Mouse (Mus musculus): Measurements from ENCODE around the gene Ankrd35. TPM values are rescaled to one million over a fixed set of nuclear protein-coding genes. Genes with fewer than 3 reads are reported as not detected.

The Ankrd35 gene
- polyA plus RNA-seq (2014; fragmentation: Nextera tagmentation; extraction: Ambion mirVana) = 1.7 and 1.8 TPM in 2 replicates

DNA sequence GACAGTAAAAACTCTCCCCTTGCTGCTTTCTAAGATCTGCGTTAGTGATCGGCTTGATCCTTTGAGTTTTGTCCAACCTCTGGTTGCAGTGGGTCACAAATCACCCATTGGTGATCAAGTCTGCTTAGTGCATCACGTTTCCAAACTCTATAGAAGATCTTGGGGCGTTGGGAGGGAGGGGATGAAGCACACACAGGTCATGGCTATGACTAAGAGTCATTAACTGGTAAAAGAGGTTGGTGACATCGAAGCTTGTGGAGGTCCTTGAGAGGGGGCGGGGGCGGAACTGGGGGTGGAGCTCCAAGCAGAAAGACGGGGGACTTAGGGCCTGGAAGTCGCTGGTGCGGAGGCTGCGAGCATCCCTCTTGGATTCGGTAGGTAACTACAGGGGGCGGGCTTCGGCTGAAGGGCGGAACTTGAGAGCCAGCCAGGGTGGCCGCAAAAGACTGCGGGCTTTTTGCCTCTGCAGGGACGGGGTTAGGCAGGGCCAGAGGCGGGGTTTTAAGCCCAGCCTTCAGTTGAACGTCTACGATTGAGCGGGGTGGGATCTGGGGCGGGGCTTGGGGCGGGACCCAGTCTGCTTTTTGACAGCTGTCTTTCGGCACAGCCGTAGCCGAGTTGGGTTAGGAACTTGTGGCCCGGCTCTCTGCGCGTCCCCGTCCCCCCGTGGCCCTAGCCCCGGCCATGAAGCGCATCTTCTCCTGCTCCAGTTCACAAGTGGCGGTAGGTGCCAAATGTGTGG lies at the start of gene Ankrd35:
Ankrd35 (plus strand) TSS at position 405 of the 742 bp plus-strand sequence.
- no peaks in the 10 kb centered on the region for H3K36me3 ChIP-seq (replicated peaks; ENCODE audit: control insufficient read depth, insufficient read depth)
- H3K9ac ChIP-seq = peak within 1 kb of the TSS; percentile 36; the same call in 1 of the 2 replicates
- H3K4me3 ChIP-seq (replicated peaks; ENCODE audit: low read length) = peak within 1 kb of the TSS; percentile 39
- peak; percentile 94 for ATAC-seq (ENCODE audit: low FRiP score)
- DNase-seq (ENCODE audit: low spot score) = peak; percentile 67
- no peak within 1 kb of the TSS for H3K27ac ChIP-seq
- no peaks in the 10 kb centered on the region; the same call in 1 of the 2 replicates for H3K4me1 ChIP-seq (replicated peaks; ENCODE audit: control insufficient read depth, insufficient read depth, low read length)
- WGBS = 5% methylated on average over 35 of the region's 35 CpGs
- no peaks in the 10 kb centered on the region for H3K9me3 ChIP-seq (ENCODE audit: control insufficient read depth, low read length)
- peaks cover 9% of the 10 kb centered on the region; the same call in 1 of the 2 replicates for H3K27me3 ChIP-seq (ENCODE audit: control insufficient read depth, insufficient read depth, low read length)
- peak within 1 kb of the TSS; percentile 59 for H3K4me2 ChIP-seq (replicated peaks)

DNA sequence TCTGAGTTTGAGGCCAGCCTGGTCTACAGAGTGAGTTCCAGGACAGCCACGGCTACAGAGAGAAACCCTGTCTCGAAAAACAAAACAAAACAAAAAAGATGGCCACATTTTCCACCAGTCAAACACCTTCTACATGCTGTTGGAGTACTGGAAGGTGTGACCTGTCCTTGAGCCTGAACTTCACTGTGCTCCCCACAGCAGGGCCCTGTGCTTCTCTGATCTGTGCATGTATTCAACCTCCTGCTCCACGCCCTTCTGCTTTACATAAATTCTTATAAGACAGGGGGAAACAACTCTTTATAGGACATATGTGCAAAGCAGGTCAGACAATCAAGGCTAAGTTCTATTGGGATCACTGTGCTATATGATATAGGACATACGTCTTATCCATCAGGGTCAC lies 46.7 kb upstream of the Ankrd35 start:
- no peak overlapping the region for H3K27ac ChIP-seq
- H3K4me1 ChIP-seq (replicated peaks; ENCODE audit: control insufficient read depth, insufficient read depth, low read length) = no peaks in the 10 kb centered on the region
- H3K4me2 ChIP-seq (replicated peaks) = no peak overlapping the region
- no peak for DNase-seq (ENCODE audit: low spot score)
- 94% methylated on average over 4 of the region's 4 CpGs for WGBS
- H3K36me3 ChIP-seq (replicated peaks; ENCODE audit: control insufficient read depth, insufficient read depth) = peaks cover 80% of the 10 kb centered on the region
- no peak overlapping the region for H3K4me3 ChIP-seq (replicated peaks; ENCODE audit: low read length)
- H3K9me3 ChIP-seq (ENCODE audit: control insufficient read depth, low read length) = no peaks in the 10 kb centered on the region
- no peak overlapping the region for H3K9ac ChIP-seq
- no peaks in the 10 kb centered on the region for H3K27me3 ChIP-seq (ENCODE audit: control insufficient read depth, insufficient read depth, low read length)
- ATAC-seq (ENCODE audit: low FRiP score) = no peak

DNA sequence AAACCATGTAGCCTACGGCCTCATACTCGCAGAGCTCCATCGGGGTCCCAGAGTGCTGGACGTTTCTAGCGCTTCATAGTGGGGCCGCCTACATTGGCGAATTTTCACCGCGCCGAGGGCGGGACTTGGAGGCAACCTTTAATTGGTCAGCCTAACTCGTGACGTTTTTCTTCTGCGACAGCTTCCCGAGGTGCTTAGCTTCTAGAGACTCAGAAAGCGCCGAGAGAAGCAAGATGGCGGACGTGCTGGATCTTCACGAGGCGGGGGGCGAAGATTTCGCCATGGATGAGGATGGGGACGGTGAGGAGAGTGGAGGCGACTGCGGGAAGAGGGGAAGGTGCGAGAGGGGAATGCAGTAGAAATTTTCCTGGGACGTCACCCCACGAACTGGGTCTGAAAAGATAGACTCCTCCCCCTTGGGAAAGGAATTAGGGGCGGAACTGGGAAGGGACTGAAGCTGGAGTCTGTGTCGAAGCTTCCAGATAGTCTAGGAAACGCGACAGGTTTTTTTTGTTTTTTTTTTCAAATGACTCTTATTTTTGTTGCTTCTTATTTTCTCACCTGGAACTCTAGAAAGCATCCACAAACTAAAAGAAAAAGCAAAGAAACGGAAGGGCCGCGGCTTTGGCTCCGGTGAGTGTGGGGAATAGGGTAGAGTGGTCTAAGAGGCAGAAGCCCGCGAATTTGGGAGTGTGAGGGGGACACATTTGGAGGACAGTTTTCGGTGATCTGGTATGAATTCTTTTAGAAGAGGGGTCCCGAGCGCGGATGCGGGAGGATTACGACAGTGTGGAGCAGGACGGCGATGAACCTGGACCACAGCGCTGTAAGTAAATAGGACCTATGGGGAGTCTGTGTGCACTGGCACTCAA lies 40.0 kb upstream of the Ankrd35 start, which contains the start of gene Rbm8a:
Rbm8a (plus strand) TSS at position 205 of the 872 bp plus-strand sequence.
- no peaks in the 10 kb centered on the region for H3K9me3 ChIP-seq (ENCODE audit: control insufficient read depth, low read length)
- DNase-seq (ENCODE audit: low spot score) (peak; percentile 100), ATAC-seq (ENCODE audit: low FRiP score) (peak; percentile 95)
- H3K36me3 ChIP-seq (replicated peaks; ENCODE audit: control insufficient read depth, insufficient read depth) = peaks cover 52% of the 10 kb centered on the region
- H3K4me2 ChIP-seq (replicated peaks) = peak within 1 kb of the TSS; percentile 87
- H3K27ac ChIP-seq = peak within 1 kb of the TSS; percentile 69
- peaks cover 15% of the 10 kb centered on the region for H3K4me1 ChIP-seq (replicated peaks; ENCODE audit: control insufficient read depth, insufficient read depth, low read length)
- no peaks in the 10 kb centered on the region for H3K27me3 ChIP-seq (ENCODE audit: control insufficient read depth, insufficient read depth, low read length)
- WGBS = 1% methylated on average over 48 of the region's 48 CpGs
- H3K4me3 ChIP-seq (replicated peaks; ENCODE audit: low read length) = peak within 1 kb of the TSS; percentile 56
- H3K9ac ChIP-seq = peak within 1 kb of the TSS; percentile 73

DNA sequence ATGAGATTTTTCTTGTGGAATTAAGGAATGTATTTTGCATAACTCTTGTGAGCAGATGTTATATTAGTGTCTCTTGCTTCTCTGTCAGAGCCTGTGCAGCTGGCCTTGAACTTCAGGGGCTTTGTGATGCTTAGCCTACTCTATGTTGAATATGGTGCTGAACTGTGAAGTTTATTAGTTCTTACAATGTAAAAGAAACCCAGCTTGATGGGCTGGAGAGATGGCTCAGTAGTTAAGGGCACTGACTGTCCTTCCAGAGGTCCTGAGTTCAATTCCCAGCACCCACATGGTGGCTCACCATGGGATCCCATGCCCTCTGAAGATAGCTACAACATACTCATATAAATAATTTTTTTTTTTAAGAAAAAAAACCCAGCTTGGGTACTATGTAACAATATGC lies 37.9 kb upstream of the Ankrd35 start:
- Histone ChIP-seq H3K4me1 (replicated peaks; ENCODE audit: control insufficient read depth, insufficient read depth, low read length) (peaks cover 24% of the 10 kb centered on the region), H3K9ac (no peak overlapping the region), H3K27ac (no peak overlapping the region), H3K27me3 (ENCODE audit: control insufficient read depth, insufficient read depth, low read length) (no peaks in the 10 kb centered on the region), H3K4me2 (replicated peaks) (no peak overlapping the region), H3K4me3 (replicated peaks; ENCODE audit: low read length) (no peak overlapping the region), H3K9me3 (ENCODE audit: control insufficient read depth, low read length) (no peaks in the 10 kb centered on the region), H3K36me3 (replicated peaks; ENCODE audit: control insufficient read depth, insufficient read depth) (peaks cover 38% of the 10 kb centered on the region)
- no peak for DNase-seq (ENCODE audit: low spot score)
- no peak for ATAC-seq (ENCODE audit: low FRiP score)

DNA sequence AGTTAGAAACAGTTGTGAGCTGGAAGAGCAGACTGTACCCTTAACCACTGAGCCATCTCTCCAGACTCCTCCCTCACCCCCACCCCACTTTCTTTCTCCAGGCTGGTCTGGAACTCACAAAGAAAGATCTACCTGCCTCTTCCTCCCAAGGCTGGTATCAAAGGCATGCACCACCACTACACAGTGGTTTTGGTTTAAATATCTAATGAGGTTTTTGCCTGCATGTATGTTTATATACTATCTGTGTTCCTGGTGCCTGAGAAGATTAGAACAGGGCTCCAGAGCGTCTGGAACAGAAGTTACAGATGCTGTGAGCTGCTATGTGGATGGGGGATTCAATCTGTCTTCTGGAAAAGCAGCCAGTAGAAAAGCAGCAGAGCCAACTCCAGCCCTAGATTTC lies 35.9 kb upstream of the Ankrd35 start:
- Histone ChIP-seq H3K9ac (no peak overlapping the region), H3K4me3 (replicated peaks; ENCODE audit: low read length) (no peak overlapping the region), H3K9me3 (ENCODE audit: control insufficient read depth, low read length) (no peaks in the 10 kb centered on the region), H3K4me2 (replicated peaks) (no peak overlapping the region), H3K27ac (no peak overlapping the region), H3K27me3 (ENCODE audit: control insufficient read depth, insufficient read depth, low read length) (no peaks in the 10 kb centered on the region), H3K4me1 (replicated peaks; ENCODE audit: control insufficient read depth, insufficient read depth, low read length) (peaks cover 24% of the 10 kb centered on the region), H3K36me3 (replicated peaks; ENCODE audit: control insufficient read depth, insufficient read depth) (peaks cover 53% of the 10 kb centered on the region)
- ATAC-seq (ENCODE audit: low FRiP score) = no peak
- 73% methylated on average over 1 of the region's 1 CpGs for WGBS
- DNase-seq (ENCODE audit: low spot score) = no peak

DNA sequence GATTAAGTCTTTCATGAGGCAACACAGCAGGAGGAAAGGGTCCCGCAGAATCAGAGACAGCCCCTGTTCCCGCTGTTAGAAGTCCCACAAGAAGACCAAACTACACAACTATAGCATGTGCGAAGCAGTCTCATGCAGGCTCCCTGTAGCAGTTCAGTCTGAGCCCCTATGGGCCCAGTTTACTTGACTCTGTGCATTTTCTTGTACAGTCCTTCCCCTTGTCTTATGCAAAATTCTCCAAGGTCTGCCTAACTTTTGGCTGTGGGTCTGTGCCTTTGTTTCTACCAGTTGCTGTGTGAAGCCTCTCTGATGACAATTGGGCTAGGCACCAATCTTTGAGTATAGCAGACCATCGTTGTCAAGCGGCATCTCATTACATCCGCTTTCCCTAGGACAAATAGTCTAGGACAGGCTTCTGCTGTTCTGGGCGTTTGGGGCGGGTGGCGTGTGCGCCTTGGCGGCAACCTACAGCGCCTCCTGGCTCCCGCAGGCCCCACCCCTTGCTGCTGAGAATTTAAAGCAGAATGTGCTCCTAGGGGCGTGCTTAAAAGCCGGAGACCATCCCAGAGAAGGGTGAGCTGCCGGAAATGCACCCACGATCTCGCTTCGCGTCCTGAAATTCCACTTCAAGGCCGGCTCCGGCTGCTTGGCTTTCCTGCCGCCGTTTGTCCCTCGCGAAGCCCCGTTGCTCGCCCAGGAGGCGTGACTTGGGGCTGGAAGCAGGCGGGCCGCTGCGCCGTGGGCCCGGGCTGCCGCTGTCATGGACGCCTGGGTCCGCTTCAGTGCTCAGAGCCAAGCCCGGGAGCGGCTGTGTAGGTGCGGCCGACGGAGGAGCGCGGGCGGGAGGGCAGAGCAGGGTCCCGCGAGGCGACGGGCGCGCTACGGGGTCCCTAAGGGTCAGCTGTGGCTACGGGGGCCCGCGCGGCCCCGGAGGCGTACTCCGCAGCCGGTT lies 34.7 kb upstream of the Ankrd35 start, which contains the start of the genes Pex11b and Gm42957:
Pex11b (plus strand) TSS at position 449 of the 952 bp plus-strand sequence.
Gm42957 (plus strand) TSS at position 547 of the 952 bp plus-strand sequence.
- 2% methylated on average over 60 of the region's 60 CpGs for WGBS
- peaks cover 24% of the 10 kb centered on the region for H3K4me1 ChIP-seq (replicated peaks; ENCODE audit: control insufficient read depth, insufficient read depth, low read length)
- H3K27ac ChIP-seq = peak within 1 kb of the TSS; percentile 80
- no peaks in the 10 kb centered on the region for H3K27me3 ChIP-seq (ENCODE audit: control insufficient read depth, insufficient read depth, low read length)
- H3K4me2 ChIP-seq (replicated peaks) = peak within 1 kb of the TSS; percentile 88
- H3K9me3 ChIP-seq (ENCODE audit: control insufficient read depth, low read length) = no peaks in the 10 kb centered on the region
- peaks cover 62% of the 10 kb centered on the region for H3K36me3 ChIP-seq (replicated peaks; ENCODE audit: control insufficient read depth, insufficient read depth)
- peak; percentile 75 for DNase-seq (ENCODE audit: low spot score)
- peak within 1 kb of the TSS; percentile 87 for H3K4me3 ChIP-seq (replicated peaks; ENCODE audit: low read length)
- peak within 1 kb of the TSS; percentile 98 for H3K9ac ChIP-seq
- peak; percentile 85 for ATAC-seq (ENCODE audit: low FRiP score)

DNA sequence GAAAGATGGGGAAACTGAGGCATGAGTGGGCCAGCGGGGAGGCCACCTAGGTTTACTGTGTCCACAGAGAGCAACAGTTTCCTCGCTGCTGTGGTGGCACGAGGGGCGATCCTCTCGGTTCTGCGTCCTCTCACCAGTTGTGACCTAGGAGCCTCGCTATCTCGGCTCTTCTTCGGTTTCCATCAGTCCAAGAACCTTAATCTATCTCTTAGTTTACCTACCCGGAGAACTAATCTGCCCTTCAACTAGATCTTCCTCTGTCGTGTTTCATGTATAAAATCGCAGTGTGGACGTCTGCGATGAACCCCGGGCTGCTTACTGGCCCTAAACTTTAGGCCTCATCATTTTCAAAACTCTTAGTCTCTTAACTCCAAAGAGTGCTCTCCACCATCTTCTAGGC lies 34.0 kb upstream of the Ankrd35 start:
- Histone ChIP-seq H3K4me3 (replicated peaks; ENCODE audit: low read length) (peak overlapping the region; percentile 87), H3K27ac (peak overlapping the region; percentile 80), H3K9me3 (ENCODE audit: control insufficient read depth, low read length) (no peaks in the 10 kb centered on the region), H3K4me1 (replicated peaks; ENCODE audit: control insufficient read depth, insufficient read depth, low read length) (peaks cover 17% of the 10 kb centered on the region), H3K27me3 (ENCODE audit: control insufficient read depth, insufficient read depth, low read length) (no peaks in the 10 kb centered on the region), H3K4me2 (replicated peaks) (peak overlapping the region; percentile 88), H3K9ac (peak overlapping the region; percentile 98), H3K36me3 (replicated peaks; ENCODE audit: control insufficient read depth, insufficient read depth) (peaks cover 66% of the 10 kb centered on the region)
- DNase-seq (ENCODE audit: low spot score) (no peak), ATAC-seq (ENCODE audit: low FRiP score) (no peak)
- 11% methylated on average over 15 of the region's 15 CpGs for WGBS

DNA sequence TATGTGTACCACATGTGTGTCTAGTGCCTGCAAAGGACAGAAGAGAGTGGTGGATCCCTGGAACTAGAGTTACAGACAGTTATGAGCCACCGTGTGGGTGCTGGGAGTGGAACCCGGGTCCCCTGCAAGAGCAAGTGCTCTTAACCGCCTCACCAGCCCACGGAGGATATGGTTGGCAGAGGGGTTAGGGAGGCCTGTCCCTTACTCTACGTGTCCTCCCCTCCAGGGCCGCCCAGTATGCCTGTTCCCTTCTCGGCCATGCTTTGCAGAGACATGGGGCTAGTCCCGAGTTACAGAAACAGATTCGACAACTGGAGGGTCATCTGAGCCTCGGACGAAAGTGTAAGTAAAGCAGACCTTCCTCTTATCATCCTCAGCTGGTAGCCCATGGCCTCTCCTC lies 33.5 kb upstream of the Ankrd35 start:
- Histone ChIP-seq H3K27ac (no peak overlapping the region), H3K9me3 (ENCODE audit: control insufficient read depth, low read length) (no peaks in the 10 kb centered on the region), H3K9ac (peak overlapping the region; percentile 98), H3K36me3 (replicated peaks; ENCODE audit: control insufficient read depth, insufficient read depth) (peaks cover 66% of the 10 kb centered on the region), H3K4me1 (replicated peaks; ENCODE audit: control insufficient read depth, insufficient read depth, low read length) (peaks cover 14% of the 10 kb centered on the region), H3K4me2 (replicated peaks) (peak overlapping the region; percentile 88), H3K4me3 (replicated peaks; ENCODE audit: low read length) (peak overlapping the region; percentile 87), H3K27me3 (ENCODE audit: control insufficient read depth, insufficient read depth, low read length) (no peaks in the 10 kb centered on the region)
- DNase-seq (ENCODE audit: low spot score) (no peak), ATAC-seq (ENCODE audit: low FRiP score) (no peak)
- 74% methylated on average over 11 of the region's 11 CpGs for WGBS
